Mouse (Mus musculus): ENCODE data around the gene Pim2. TPM values are rescaled to one million over a fixed set of nuclear protein-coding genes. Genes with fewer than 3 reads are reported as not detected.

Gene Pim2
- polyA plus RNA-seq, 1 experiment from 2014 or later, result 4.9 TPM

Other genes with a start within 250 kb of the Pim2 start
- 5.3 and 5.8 TPM in 2 replicates for gene Syp, start 239.8 kb upstream of the Pim2 start, polyA plus RNA-seq (2014; fragmentation: Nextera tagmentation; extraction: Ambion mirVana)
- gene Prickle3, start 221.0 kb upstream of the Pim2 start, polyA plus RNA-seq (2014; fragmentation: Nextera tagmentation; extraction: Ambion mirVana), result 2.6 and 2.9 TPM in 2 replicates
- gene Plp2, start 206.9 kb upstream of the Pim2 start, polyA plus RNA-seq (2014; fragmentation: Nextera tagmentation; extraction: Ambion mirVana), result 56.3 TPM in 2 replicates
- gene Magix, start 197.0 kb upstream of the Pim2 start, polyA plus RNA-seq (2014; fragmentation: Nextera tagmentation; extraction: Ambion mirVana), result 0.10 and 0.15 TPM in 2 replicates
- gene Gpkow, start 181.1 kb upstream of the Pim2 start, polyA plus RNA-seq (2014; fragmentation: Nextera tagmentation; extraction: Ambion mirVana), result 42.2 and 44.2 TPM in 2 replicates
- gene Wdr45, start 163.9 kb upstream of the Pim2 start, polyA plus RNA-seq (2014; fragmentation: Nextera tagmentation; extraction: Ambion mirVana), result 17.3 and 22.6 TPM in 2 replicates
- gene Gm45208, start 156.0 kb upstream of the Pim2 start, polyA plus RNA-seq (2014; fragmentation: Nextera tagmentation; extraction: Ambion mirVana), result not detected in 2 replicates
- gene Praf2, start 149.8 kb upstream of the Pim2 start, polyA plus RNA-seq (2014; fragmentation: Nextera tagmentation; extraction: Ambion mirVana), result 85.4 and 88.7 TPM in 2 replicates
- gene Ccdc120, start 127.4 kb upstream of the Pim2 start, polyA plus RNA-seq (2014; fragmentation: Nextera tagmentation; extraction: Ambion mirVana), result 14.5 and 20.2 TPM in 2 replicates
- gene Tfe3, start 115.7 kb upstream of the Pim2 start, polyA plus RNA-seq (2014; fragmentation: Nextera tagmentation; extraction: Ambion mirVana), result 16.2 and 16.5 TPM in 2 replicates
- 35.6 and 35.9 TPM in 2 replicates for gene Gripap1, start 88.5 kb upstream of the Pim2 start, polyA plus RNA-seq (2014; fragmentation: Nextera tagmentation; extraction: Ambion mirVana)
- gene Kcnd1, start 56.0 kb upstream of the Pim2 start, polyA plus RNA-seq (2014; fragmentation: Nextera tagmentation; extraction: Ambion mirVana), result 0.86 and 1.2 TPM in 2 replicates
- gene Otud5, start 36.9 kb upstream of the Pim2 start, polyA plus RNA-seq (2014; fragmentation: Nextera tagmentation; extraction: Ambion mirVana), result 36.4 and 37.1 TPM in 2 replicates
- gene Slc35a2, start 5.8 kb downstream of the Pim2 start, polyA plus RNA-seq (2014; fragmentation: Nextera tagmentation; extraction: Ambion mirVana), result 6.8 and 12.1 TPM in 2 replicates
- gene Pqbp1, start 21.0 kb downstream of the Pim2 start, polyA plus RNA-seq (2014; fragmentation: Nextera tagmentation; extraction: Ambion mirVana), result 146 and 149 TPM in 2 replicates
- gene Timm17b, start 21.1 kb downstream of the Pim2 start, polyA plus RNA-seq (2014; fragmentation: Nextera tagmentation; extraction: Ambion mirVana), result 162 and 172 TPM in 2 replicates
- not detected in 2 replicates for gene Gm10491, start 29.6 kb downstream of the Pim2 start, polyA plus RNA-seq (2014; fragmentation: Nextera tagmentation; extraction: Ambion mirVana)
- gene Gm10490, start 31.3 kb downstream of the Pim2 start, polyA plus RNA-seq (2014; fragmentation: Nextera tagmentation; extraction: Ambion mirVana), result not detected in 2 replicates
- 4.9 and 5.3 TPM in 2 replicates for gene Pcsk1n, start 41.6 kb downstream of the Pim2 start, polyA plus RNA-seq (2014; fragmentation: Nextera tagmentation; extraction: Ambion mirVana)
- gene Eras, start 50.3 kb downstream of the Pim2 start, polyA plus RNA-seq (2014; fragmentation: Nextera tagmentation; extraction: Ambion mirVana), result not detected in 2 replicates
- gene Hdac6, start 69.6 kb downstream of the Pim2 start, polyA plus RNA-seq (2014; fragmentation: Nextera tagmentation; extraction: Ambion mirVana), result 38.0 and 43.9 TPM in 2 replicates
- gene Gata1, start 99.8 kb downstream of the Pim2 start, polyA plus RNA-seq (2014; fragmentation: Nextera tagmentation; extraction: Ambion mirVana), result 4.0 and 5.0 TPM in 2 replicates
- not detected in 2 replicates for gene Glod5, start 140.2 kb downstream of the Pim2 start, polyA plus RNA-seq (2014; fragmentation: Nextera tagmentation; extraction: Ambion mirVana)
- 86.7 and 88.3 TPM in 2 replicates for gene Suv39h1, start 196.5 kb downstream of the Pim2 start, polyA plus RNA-seq (2014; fragmentation: Nextera tagmentation; extraction: Ambion mirVana)
- 0.42 and 0.48 TPM in 2 replicates for gene Was, start 212.2 kb downstream of the Pim2 start, polyA plus RNA-seq (2014; fragmentation: Nextera tagmentation; extraction: Ambion mirVana)

All from embryonic facial prominence, embryonic 11.5 days (tissue).